Mouse (Mus musculus): ENCODE measurements around the gene AW549877. TPM values are rescaled to one million over a fixed set of nuclear protein-coding genes. Genes with fewer than 3 reads are reported as not detected.

The AW549877 gene
- polyA plus RNA-seq, 1 experiment from 2014 or later = 36.6 TPM

DNA sequence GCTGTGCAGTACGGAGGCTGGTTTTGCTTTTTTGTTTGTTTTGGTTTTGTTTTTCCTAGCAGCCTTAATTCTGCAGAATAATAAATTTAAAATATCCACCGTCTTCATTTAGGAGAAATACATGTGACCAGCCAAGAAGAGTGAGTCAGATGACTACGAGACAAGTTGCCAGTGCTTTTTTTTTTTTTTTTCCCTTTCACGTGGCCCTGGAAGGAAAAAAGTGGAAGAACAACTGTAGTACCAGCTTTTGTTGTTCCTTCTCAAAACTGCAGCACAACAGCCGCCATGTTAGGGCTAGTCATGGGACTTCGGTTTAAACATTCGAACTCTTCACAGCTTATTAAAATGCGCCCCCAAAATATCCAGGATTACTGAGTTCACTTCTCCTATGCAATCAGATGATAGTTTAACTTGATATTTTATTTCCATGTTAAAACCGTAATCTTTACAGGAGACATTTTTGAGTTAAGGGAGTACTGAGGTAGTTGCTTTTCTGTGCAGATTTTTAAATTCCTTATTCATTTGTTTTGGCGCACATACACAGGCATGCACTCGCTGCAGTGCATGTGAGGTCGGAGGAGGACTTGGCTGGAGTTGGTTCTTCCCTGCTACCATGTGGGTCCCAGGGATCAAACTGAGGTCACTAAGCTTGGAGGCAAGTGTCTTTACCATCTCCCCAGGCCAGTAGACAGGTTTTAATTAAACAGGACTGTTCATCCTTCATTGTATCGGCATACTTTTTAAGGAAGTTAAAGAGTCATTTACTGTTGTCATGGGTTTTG is 29.4 kb upstream of the AW549877 start:
- 82% methylated on average over 13 of the region's 13 CpGs for WGBS
- no peaks in the 10 kb centered on the region for H3K36me3 ChIP-seq (ENCODE audit: poor library complexity, severe bottlenecking)
- H3K4me3 ChIP-seq = no peak overlapping the region
- H3K27me3 ChIP-seq = no peaks in the 10 kb centered on the region
- no peak overlapping the region for H3K9ac ChIP-seq
- no peak overlapping the region for H3K4me2 ChIP-seq
- no peaks in the 10 kb centered on the region for H3K9me3 ChIP-seq (replicated peaks)
- H3K4me1 ChIP-seq = peaks cover 12% of the 10 kb centered on the region
- no peak for ATAC-seq
- no peak overlapping the region for H3K27ac ChIP-seq

DNA sequence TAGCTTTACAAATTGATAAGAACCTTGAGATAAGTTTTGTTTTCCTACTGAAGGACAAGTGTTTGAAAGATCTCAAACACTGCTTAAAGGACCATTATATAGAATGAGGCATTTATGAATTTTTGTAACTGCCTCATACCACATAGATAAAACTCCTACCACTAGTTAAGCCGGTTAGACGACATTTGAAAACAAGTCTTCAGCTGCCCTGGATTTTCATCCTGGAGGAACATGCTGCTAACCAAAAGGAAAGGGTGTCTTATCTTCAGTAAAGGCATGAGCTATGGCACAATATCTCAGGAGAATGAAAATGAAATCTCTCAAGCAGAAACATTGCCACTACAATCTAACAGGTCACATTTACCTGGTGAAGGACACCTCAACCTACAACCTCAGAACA is 28.2 kb upstream of the AW549877 start:
- H3K4me1 ChIP-seq = peaks cover 12% of the 10 kb centered on the region
- 95% methylated on average over 2 of the region's 2 CpGs for WGBS
- H3K9ac ChIP-seq = no peak overlapping the region
- no peaks in the 10 kb centered on the region for H3K36me3 ChIP-seq (ENCODE audit: poor library complexity, severe bottlenecking)
- no peak overlapping the region for H3K27ac ChIP-seq
- no peaks in the 10 kb centered on the region for H3K9me3 ChIP-seq (replicated peaks)
- no peak for ATAC-seq
- no peak overlapping the region for H3K4me2 ChIP-seq
- no peak overlapping the region for H3K4me3 ChIP-seq
- no peaks in the 10 kb centered on the region for H3K27me3 ChIP-seq

- Histone ChIP-seq H3K9ac (no peak overlapping the region), H3K4me2 (no peak overlapping the region), H3K27me3 (no peaks in the 10 kb centered on the region), H3K4me3 (no peak overlapping the region), H3K27ac (no peak overlapping the region), H3K9me3 (replicated peaks) (no peaks in the 10 kb centered on the region), H3K36me3 (ENCODE audit: poor library complexity, severe bottlenecking) (no peaks in the 10 kb centered on the region), H3K4me1 (0 out of 2 replicates have a peak, but pooled peaks cover under 1% of the 10 kb centered on the region)
- WGBS = 76% methylated on average over 4 of the region's 4 CpGs
- no peak for ATAC-seq
Measured at GRCm38 (mm10) chr15:4020711-4021110, 25.2 kb upstream of the AW549877 start.

GRCm38 (mm10) chr15:4013873-4014272 is 18.3 kb upstream of the AW549877 start:
- no peaks in the 10 kb centered on the region for H3K9me3 ChIP-seq (replicated peaks)
- 71% methylated on average over 2 of the region's 2 CpGs for WGBS
- no peak overlapping the region for H3K4me3 ChIP-seq
- ATAC-seq = no peak
- H3K27ac ChIP-seq = no peak overlapping the region
- H3K4me2 ChIP-seq = no peak overlapping the region
- no peak overlapping the region for H3K9ac ChIP-seq
- no peaks in the 10 kb centered on the region for H3K27me3 ChIP-seq
- H3K36me3 ChIP-seq (ENCODE audit: poor library complexity, severe bottlenecking) = no peaks in the 10 kb centered on the region
- H3K4me1 ChIP-seq = no peaks in the 10 kb centered on the region

DNA sequence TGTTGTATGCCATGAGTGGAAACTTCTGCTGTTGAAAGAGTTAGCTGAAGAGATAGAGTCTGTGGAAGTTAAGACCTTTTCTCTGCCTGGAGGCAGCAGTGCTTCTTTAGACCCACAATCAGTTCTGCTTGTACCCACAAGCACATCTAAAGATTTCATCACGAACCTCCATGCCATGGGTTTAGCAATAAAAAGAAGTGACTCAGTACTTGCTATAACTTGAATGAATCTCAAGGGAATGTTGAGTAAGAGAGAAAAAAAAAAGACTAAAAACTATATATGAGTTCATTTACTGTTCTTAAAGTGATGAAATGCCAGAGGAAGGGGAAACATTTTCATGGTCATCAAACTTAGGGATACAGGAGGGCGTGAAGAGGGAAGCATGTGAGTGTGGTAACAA is 5.0 kb upstream of the AW549877 start:
- H3K27ac ChIP-seq = no peak overlapping the region
- WGBS = 79% methylated on average over 2 of the region's 2 CpGs
- H3K9ac ChIP-seq = no peak overlapping the region
- H3K9me3 ChIP-seq (replicated peaks) = peaks cover 8% of the 10 kb centered on the region
- H3K4me1 ChIP-seq = peaks cover 5% of the 10 kb centered on the region; the same call in 1 of the 2 replicates
- H3K4me2 ChIP-seq = no peak overlapping the region
- no peaks in the 10 kb centered on the region for H3K36me3 ChIP-seq (ENCODE audit: poor library complexity, severe bottlenecking)
- no peak for ATAC-seq
- no peaks in the 10 kb centered on the region for H3K27me3 ChIP-seq
- no peak overlapping the region for H3K4me3 ChIP-seq

GRCm38 (mm10) chr15:3999144-3999543 is 3.6 kb upstream of the AW549877 start:
- H3K4me2 ChIP-seq = no peak overlapping the region
- H3K9ac ChIP-seq = no peak overlapping the region
- H3K9me3 ChIP-seq (replicated peaks) = no peaks in the 10 kb centered on the region
- no peak for ATAC-seq
- 73% methylated on average over 2 of the region's 2 CpGs for WGBS
- no peak overlapping the region for H3K27ac ChIP-seq
- H3K4me3 ChIP-seq = no peak overlapping the region
- H3K27me3 ChIP-seq = no peaks in the 10 kb centered on the region
- H3K4me1 ChIP-seq = peaks cover 13% of the 10 kb centered on the region; the same call in 1 of the 2 replicates
- no peaks in the 10 kb centered on the region for H3K36me3 ChIP-seq (ENCODE audit: poor library complexity, severe bottlenecking)

GRCm38 (mm10) chr15:3996267-3997010 is 895 bp upstream of the AW549877 start:
- H3K9ac ChIP-seq = peak overlapping the region; percentile 58

DNA sequence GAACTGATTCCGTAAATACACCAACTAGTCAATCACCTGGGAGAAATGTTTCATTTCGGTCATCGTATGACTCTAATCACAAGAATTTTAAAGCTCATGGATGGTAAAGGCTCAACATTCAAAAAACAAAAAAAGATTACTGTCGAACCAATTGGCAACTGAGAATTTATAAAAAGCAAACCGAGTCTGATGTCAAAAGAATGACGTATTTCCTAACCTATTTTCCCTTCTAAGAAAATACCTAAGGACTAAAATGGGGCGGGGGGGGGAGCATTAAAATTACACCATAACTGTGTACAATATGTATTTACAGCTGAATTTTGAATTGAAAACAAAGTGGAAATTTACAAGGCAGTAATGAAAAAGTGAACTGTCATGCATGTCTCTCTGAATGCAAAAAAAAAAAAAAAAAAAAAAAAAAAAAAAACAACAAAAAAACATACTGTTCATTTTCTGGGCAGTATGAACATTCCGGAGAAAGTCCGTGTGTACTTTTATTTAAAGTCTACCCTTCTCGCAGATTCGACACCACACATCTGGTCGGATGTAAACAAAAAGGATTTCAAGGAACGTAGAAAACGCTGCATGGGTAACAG is 594 bp downstream of the AW549877 start:
- peak overlapping the region; percentile 79 for H3K9ac ChIP-seq
- peak overlapping the region; percentile 76 for H3K4me3 ChIP-seq
- peak overlapping the region; percentile 84 for H3K27ac ChIP-seq
- no peaks in the 10 kb centered on the region for H3K9me3 ChIP-seq (replicated peaks)
- H3K4me2 ChIP-seq = peak overlapping the region; percentile 68
- peaks cover 20% of the 10 kb centered on the region for H3K36me3 ChIP-seq (ENCODE audit: poor library complexity, severe bottlenecking)
- WGBS = 28% methylated on average over 14 of the region's 14 CpGs
- H3K27me3 ChIP-seq = no peaks in the 10 kb centered on the region
- ATAC-seq = no peak
- H3K4me1 ChIP-seq = peaks cover 16% of the 10 kb centered on the region; the same call in 1 of the 2 replicates

More at GRCm38 (mm10) chr15:3996267-3997010, 895 bp upstream of the AW549877 start:
- Histone ChIP-seq H3K9me3 (replicated peaks) (no peaks in the 10 kb centered on the region), H3K4me1 (peaks cover 16% of the 10 kb centered on the region; the same call in 1 of the 2 replicates), H3K4me3 (peak overlapping the region; percentile 76), H3K27ac (peak overlapping the region; percentile 69), H3K4me2 (peak overlapping the region; percentile 68), H3K36me3 (ENCODE audit: poor library complexity, severe bottlenecking) (peaks cover 7% of the 10 kb centered on the region), H3K27me3 (no peaks in the 10 kb centered on the region)
- no peak for ATAC-seq
- 21% methylated on average over 14 of the region's 14 CpGs for WGBS

DNA sequence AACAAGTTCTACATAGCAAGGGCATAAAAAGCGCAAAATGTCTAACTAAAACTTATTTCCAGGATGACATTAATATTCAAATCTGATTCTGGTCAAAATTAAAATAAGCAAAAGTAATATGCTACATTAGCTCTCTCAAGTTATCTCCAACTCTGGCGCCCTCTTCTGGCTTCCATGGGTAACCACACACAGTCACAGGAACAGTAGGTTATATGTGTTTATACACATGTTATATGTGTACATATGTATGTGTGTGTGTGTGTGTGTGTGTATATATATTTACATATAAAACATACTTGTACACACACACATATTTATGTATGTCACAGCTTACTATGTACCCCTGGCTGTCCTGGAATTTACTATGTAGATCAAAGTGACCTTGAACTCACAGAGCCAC is 7.6 kb downstream of the AW549877 start:
- H3K9ac ChIP-seq = no peak overlapping the region
- no peak overlapping the region for H3K4me3 ChIP-seq
- 68% methylated on average over 2 of the region's 2 CpGs for WGBS
- no peaks in the 10 kb centered on the region for H3K27me3 ChIP-seq
- no peak overlapping the region for H3K4me2 ChIP-seq
- H3K4me1 ChIP-seq = no peaks in the 10 kb centered on the region
- H3K36me3 ChIP-seq (ENCODE audit: poor library complexity, severe bottlenecking) = peaks cover 67% of the 10 kb centered on the region
- no peaks in the 10 kb centered on the region for H3K9me3 ChIP-seq (replicated peaks)
- peak; percentile 59; the same call in 1 of the 2 replicates for ATAC-seq
- no peak overlapping the region for H3K27ac ChIP-seq

DNA sequence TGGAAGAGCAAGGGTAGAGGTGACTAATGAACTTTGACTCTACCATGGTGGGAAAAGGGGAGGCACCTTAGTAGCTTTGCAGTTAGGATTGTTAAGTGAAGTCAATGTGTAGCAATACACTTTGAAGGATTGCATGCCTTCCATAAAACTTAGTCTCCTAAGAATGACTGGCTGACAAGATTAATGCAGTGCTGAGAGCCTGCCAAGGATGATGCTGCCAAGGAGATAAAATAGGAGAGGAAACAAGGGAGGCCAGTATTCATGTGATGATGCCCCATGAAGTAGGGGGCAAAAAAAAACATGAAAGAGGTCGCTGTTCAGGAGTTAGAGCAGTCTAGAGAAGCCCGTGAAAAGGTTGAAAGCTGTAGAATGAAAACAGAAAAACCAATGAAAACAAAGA is 10.7 kb downstream of the AW549877 start:
- WGBS = 93% methylated on average over 2 of the region's 2 CpGs

DNA sequence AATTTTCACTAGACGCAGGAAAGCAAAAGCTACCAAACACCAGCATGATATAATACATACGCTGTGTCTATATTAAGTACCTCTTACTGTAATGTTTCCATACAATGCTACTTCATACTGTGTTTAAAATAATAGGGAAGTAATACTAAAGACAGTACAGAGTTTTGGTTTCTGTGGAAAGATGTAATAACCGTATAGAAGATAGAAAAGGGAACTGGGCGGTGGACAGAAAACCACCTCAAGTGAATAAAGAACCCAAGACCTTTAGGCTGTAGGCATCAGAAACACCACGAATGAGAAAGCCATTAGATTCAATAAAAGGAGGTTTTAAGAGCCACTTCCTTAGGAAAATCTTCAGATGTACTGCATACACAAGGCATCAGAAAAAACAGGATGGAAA is 12.8 kb downstream of the AW549877 start:
- Histone ChIP-seq H3K27me3 (no peaks in the 10 kb centered on the region), H3K9ac (no peak overlapping the region), H3K36me3 (ENCODE audit: poor library complexity, severe bottlenecking) (peaks cover 37% of the 10 kb centered on the region), H3K27ac (no peak overlapping the region), H3K4me3 (no peak overlapping the region), H3K9me3 (replicated peaks) (no peaks in the 10 kb centered on the region), H3K4me1 (peaks cover 4% of the 10 kb centered on the region; the same call in 1 of the 2 replicates), H3K4me2 (no peak overlapping the region)
- 97% methylated on average over 5 of the region's 5 CpGs for WGBS
- no peak for ATAC-seq

More for the DNA sequence above, 10.7 kb downstream of the AW549877 start:
- Histone ChIP-seq H3K4me1 (no peaks in the 10 kb centered on the region), H3K9me3 (replicated peaks) (no peaks in the 10 kb centered on the region), H3K4me2 (no peak overlapping the region), H3K4me3 (no peak overlapping the region), H3K36me3 (ENCODE audit: poor library complexity, severe bottlenecking) (peaks cover 52% of the 10 kb centered on the region), H3K9ac (no peak overlapping the region), H3K27ac (no peak overlapping the region), H3K27me3 (no peaks in the 10 kb centered on the region)
- ATAC-seq = no peak

- peak; percentile 1; the same call in 1 of the 2 replicates for ATAC-seq
- Histone ChIP-seq H3K4me1 (peaks cover 4% of the 10 kb centered on the region; the same call in 1 of the 2 replicates), H3K9me3 (replicated peaks) (no peaks in the 10 kb centered on the region), H3K27me3 (no peaks in the 10 kb centered on the region), H3K9ac (peak overlapping the region; percentile 94), H3K4me2 (peak overlapping the region; percentile 69), H3K36me3 (ENCODE audit: poor library complexity, severe bottlenecking) (peaks cover 18% of the 10 kb centered on the region), H3K4me3 (peak overlapping the region; percentile 66; the same call in 1 of the 2 replicates), H3K27ac (peak overlapping the region; percentile 94; the same call in 1 of the 2 replicates)
- WGBS = 92% methylated on average over 3 of the region's 3 CpGs
Measured at GRCm38 (mm10) chr15:3979871-3980270, 15.7 kb downstream of the AW549877 start.

Measured in forebrain, embryonic 13.5 days (tissue).